Mouse (Mus musculus): ENCODE data around the gene Ric8b. TPM values are rescaled to one million over a fixed set of nuclear protein-coding genes. Genes with fewer than 3 reads are reported as not detected.
A peak's percentile ranks its signal among the peaks of the same experiment; 100 is the strongest.

Gene Ric8b
- polyA plus RNA-seq, 1 experiment from 2014 or later = 15.7 TPM

- no peaks in the 10 kb centered on the region for H3K4me1 ChIP-seq (ENCODE audit: control insufficient read depth, insufficient read depth, low read length)
- H3K4me3 ChIP-seq (ENCODE audit: low read length) = no peak overlapping the region
- WGBS = 52% methylated on average over 4 of the region's 4 CpGs
- no peaks in the 10 kb centered on the region for H3K27me3 ChIP-seq (ENCODE audit: control insufficient read depth, insufficient read depth, low read length)
- H3K36me3 ChIP-seq (ENCODE audit: control insufficient read depth, insufficient read depth) = no peaks in the 10 kb centered on the region
- H3K27ac ChIP-seq (ENCODE audit: low read length) = no peak overlapping the region
- no peak for ATAC-seq (replicated peaks; ENCODE audit: extremely low read depth, insufficient read depth, low FRiP score)
- H3K9ac ChIP-seq (ENCODE audit: low read length) = no peak overlapping the region
- no peak overlapping the region for H3K4me2 ChIP-seq (ENCODE audit: low read depth, low read length)
- no peaks in the 10 kb centered on the region for H3K9me3 ChIP-seq (replicated peaks; ENCODE audit: control insufficient read depth, low read length)
Observed at GRCm38 (mm10) chr10:84889096-84889846, 28.1 kb upstream of the Ric8b start.

GRCm38 (mm10) chr10:84895810-84896358 is 21.5 kb upstream of the Ric8b start:
- Histone ChIP-seq H3K27me3 (ENCODE audit: control insufficient read depth, insufficient read depth, low read length) (no peaks in the 10 kb centered on the region), H3K36me3 (ENCODE audit: control insufficient read depth, insufficient read depth) (no peaks in the 10 kb centered on the region), H3K4me3 (ENCODE audit: low read length) (no peak overlapping the region), H3K4me1 (ENCODE audit: control insufficient read depth, insufficient read depth, low read length) (no peaks in the 10 kb centered on the region), H3K27ac (ENCODE audit: low read length) (no peak overlapping the region), H3K9ac (ENCODE audit: low read length) (no peak overlapping the region), H3K4me2 (ENCODE audit: low read depth, low read length) (no peak overlapping the region), H3K9me3 (replicated peaks; ENCODE audit: control insufficient read depth, low read length) (no peaks in the 10 kb centered on the region)
- 88% methylated on average over 10 of the region's 10 CpGs for WGBS
- ATAC-seq (replicated peaks; ENCODE audit: extremely low read depth, insufficient read depth, low FRiP score) = no peak

- Histone ChIP-seq H3K9ac (ENCODE audit: low read length) (no peak overlapping the region), H3K27ac (ENCODE audit: low read length) (no peak overlapping the region)
- 64% methylated on average over 9 of the region's 9 CpGs for WGBS
Observed at GRCm38 (mm10) chr10:84896941-84897930, 20.2 kb upstream of the Ric8b start.

GRCm38 (mm10) chr10:84898144-84898979 is 19.1 kb upstream of the Ric8b start:
- H3K4me3 ChIP-seq (ENCODE audit: low read length) = no peak overlapping the region
- WGBS = 64% methylated on average over 3 of the region's 3 CpGs

More at GRCm38 (mm10) chr10:84896941-84897930, 20.2 kb upstream of the Ric8b start:
- H3K36me3 ChIP-seq (ENCODE audit: control insufficient read depth, insufficient read depth) = no peaks in the 10 kb centered on the region
- no peaks in the 10 kb centered on the region for H3K9me3 ChIP-seq (replicated peaks; ENCODE audit: control insufficient read depth, low read length)
- H3K4me1 ChIP-seq (ENCODE audit: control insufficient read depth, insufficient read depth, low read length) = peaks cover 3% of the 10 kb centered on the region; the same call in 1 of the 2 replicates
- no peak overlapping the region for H3K4me3 ChIP-seq (ENCODE audit: low read length)
- ATAC-seq (replicated peaks; ENCODE audit: extremely low read depth, insufficient read depth, low FRiP score) = no peak; the same call in 1 of the 2 replicates
- H3K27me3 ChIP-seq (ENCODE audit: control insufficient read depth, insufficient read depth, low read length) = no peaks in the 10 kb centered on the region
- no peak overlapping the region for H3K4me2 ChIP-seq (ENCODE audit: low read depth, low read length)

GRCm38 (mm10) chr10:84901676-84902075 is 15.7 kb upstream of the Ric8b start:
- H3K4me1 ChIP-seq (ENCODE audit: control insufficient read depth, insufficient read depth, low read length) = peaks cover 10% of the 10 kb centered on the region
- no peak overlapping the region for H3K27ac ChIP-seq (ENCODE audit: low read length)
- H3K9me3 ChIP-seq (replicated peaks; ENCODE audit: control insufficient read depth, low read length) = no peaks in the 10 kb centered on the region
- H3K36me3 ChIP-seq (ENCODE audit: control insufficient read depth, insufficient read depth) = no peaks in the 10 kb centered on the region
- H3K4me2 ChIP-seq (ENCODE audit: low read depth, low read length) = no peak overlapping the region
- ATAC-seq (replicated peaks; ENCODE audit: extremely low read depth, insufficient read depth, low FRiP score) = no peak
- no peak overlapping the region for H3K9ac ChIP-seq (ENCODE audit: low read length)
- no peak overlapping the region for H3K4me3 ChIP-seq (ENCODE audit: low read length)
- WGBS = 69% methylated on average over 5 of the region's 5 CpGs
- H3K27me3 ChIP-seq (ENCODE audit: control insufficient read depth, insufficient read depth, low read length) = no peaks in the 10 kb centered on the region; the same call in 1 of the 2 replicates

More at GRCm38 (mm10) chr10:84898144-84898979, 19.1 kb upstream of the Ric8b start:
- H3K4me1 ChIP-seq (ENCODE audit: control insufficient read depth, insufficient read depth, low read length) = peaks cover 6% of the 10 kb centered on the region
- H3K36me3 ChIP-seq (ENCODE audit: control insufficient read depth, insufficient read depth) = no peaks in the 10 kb centered on the region
- no peaks in the 10 kb centered on the region for H3K9me3 ChIP-seq (replicated peaks; ENCODE audit: control insufficient read depth, low read length)
- H3K9ac ChIP-seq (ENCODE audit: low read length) = no peak overlapping the region
- ATAC-seq (replicated peaks; ENCODE audit: extremely low read depth, insufficient read depth, low FRiP score) = no peak
- H3K4me2 ChIP-seq (ENCODE audit: low read depth, low read length) = no peak overlapping the region
- no peak overlapping the region for H3K27ac ChIP-seq (ENCODE audit: low read length)
- no peaks in the 10 kb centered on the region for H3K27me3 ChIP-seq (ENCODE audit: control insufficient read depth, insufficient read depth, low read length)

- Histone ChIP-seq H3K9ac (ENCODE audit: low read length) (no peak overlapping the region), H3K27ac (ENCODE audit: low read length) (no peak overlapping the region), H3K36me3 (ENCODE audit: control insufficient read depth, insufficient read depth) (no peaks in the 10 kb centered on the region), H3K9me3 (replicated peaks; ENCODE audit: control insufficient read depth, low read length) (no peaks in the 10 kb centered on the region), H3K4me2 (ENCODE audit: low read depth, low read length) (no peak overlapping the region), H3K27me3 (ENCODE audit: control insufficient read depth, insufficient read depth, low read length) (no peaks in the 10 kb centered on the region; the same call in 1 of the 2 replicates), H3K4me3 (ENCODE audit: low read length) (no peak overlapping the region), H3K4me1 (ENCODE audit: control insufficient read depth, insufficient read depth, low read length) (peaks cover 10% of the 10 kb centered on the region)
- no peak for ATAC-seq (replicated peaks; ENCODE audit: extremely low read depth, insufficient read depth, low FRiP score)
- 73% methylated on average over 2 of the region's 2 CpGs for WGBS
Observed at GRCm38 (mm10) chr10:84902213-84902612, 15.2 kb upstream of the Ric8b start.

GRCm38 (mm10) chr10:84903307-84903706 is 14.1 kb upstream of the Ric8b start:
- H3K27ac ChIP-seq (ENCODE audit: low read length) = no peak overlapping the region
- no peak for ATAC-seq (replicated peaks; ENCODE audit: extremely low read depth, insufficient read depth, low FRiP score)
- no peaks in the 10 kb centered on the region for H3K36me3 ChIP-seq (ENCODE audit: control insufficient read depth, insufficient read depth)
- 39% methylated on average over 7 of the region's 7 CpGs for WGBS
- no peaks in the 10 kb centered on the region; the same call in 1 of the 2 replicates for H3K27me3 ChIP-seq (ENCODE audit: control insufficient read depth, insufficient read depth, low read length)
- peaks cover 10% of the 10 kb centered on the region for H3K4me1 ChIP-seq (ENCODE audit: control insufficient read depth, insufficient read depth, low read length)
- H3K4me2 ChIP-seq (ENCODE audit: low read depth, low read length) = peak overlapping the region; percentile 35
- H3K4me3 ChIP-seq (ENCODE audit: low read length) = no peak overlapping the region
- H3K9me3 ChIP-seq (replicated peaks; ENCODE audit: control insufficient read depth, low read length) = no peaks in the 10 kb centered on the region
- H3K9ac ChIP-seq (ENCODE audit: low read length) = no peak overlapping the region

GRCm38 (mm10) chr10:84903742-84904141 is 13.7 kb upstream of the Ric8b start:
- Histone ChIP-seq H3K27ac (ENCODE audit: low read length) (no peak overlapping the region), H3K4me3 (ENCODE audit: low read length) (no peak overlapping the region), H3K4me1 (ENCODE audit: control insufficient read depth, insufficient read depth, low read length) (peaks cover 10% of the 10 kb centered on the region), H3K9ac (ENCODE audit: low read length) (no peak overlapping the region), H3K27me3 (ENCODE audit: control insufficient read depth, insufficient read depth, low read length) (no peaks in the 10 kb centered on the region; the same call in 1 of the 2 replicates), H3K36me3 (ENCODE audit: control insufficient read depth, insufficient read depth) (no peaks in the 10 kb centered on the region), H3K9me3 (replicated peaks; ENCODE audit: control insufficient read depth, low read length) (no peaks in the 10 kb centered on the region), H3K4me2 (ENCODE audit: low read depth, low read length) (peak overlapping the region; percentile 35)
- 6% methylated on average over 5 of the region's 5 CpGs for WGBS
- no peak; the same call in 1 of the 2 replicates for ATAC-seq (replicated peaks; ENCODE audit: extremely low read depth, insufficient read depth, low FRiP score)

Measured in heart, embryonic 16.5 days (tissue).